Mouse (Mus musculus): Measurements from ENCODE around the gene Smg5.
A peak's percentile ranks its signal among the peaks of the same experiment; 100 is the strongest.
"Not testable (repeated sequence)": the region's sequence is repeated elsewhere in the genome, so short reads cannot be mapped to it uniquely, and the experiment has no call there.

The Smg5 gene

DNA sequence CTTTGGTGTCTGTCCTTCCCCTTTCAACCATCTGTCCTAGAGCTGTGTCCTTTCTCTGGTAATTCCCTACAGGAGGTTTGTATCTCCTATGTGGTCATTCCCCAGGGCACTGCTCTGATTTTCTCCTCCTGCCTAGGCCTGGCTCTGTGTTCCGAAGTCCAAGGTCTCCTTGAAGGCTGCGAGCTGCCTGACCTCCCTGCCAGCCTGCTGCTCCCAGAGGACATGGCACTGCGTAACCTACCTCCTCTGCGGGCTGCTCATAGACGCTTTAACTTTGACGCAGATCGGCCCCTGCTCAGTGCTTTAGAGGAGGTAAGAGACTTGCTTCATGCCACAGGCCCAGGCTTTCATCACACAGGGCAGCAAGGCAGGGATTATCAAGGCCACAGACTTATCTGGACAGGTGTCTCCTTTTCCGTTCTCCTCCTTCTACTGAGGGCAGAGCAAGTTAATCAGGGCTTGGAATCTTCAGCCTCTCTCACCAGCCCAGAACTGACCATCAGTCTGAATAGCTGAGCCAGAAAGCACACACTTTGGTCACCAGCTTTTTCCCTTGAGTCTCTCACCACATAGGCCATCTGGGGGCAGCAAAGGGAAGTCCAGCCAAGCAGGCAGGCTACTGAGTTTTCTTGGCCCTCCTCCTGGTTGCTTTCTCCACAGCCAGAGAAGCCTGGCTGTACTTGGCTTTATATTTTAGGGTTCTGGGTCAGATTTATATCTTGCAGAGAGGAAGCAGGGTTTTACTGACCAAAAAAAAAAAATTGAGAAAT lies 18.5 kb downstream of the Smg5 start:
- no peak for DNase-seq (ENCODE audit: low spot score)

DNA sequence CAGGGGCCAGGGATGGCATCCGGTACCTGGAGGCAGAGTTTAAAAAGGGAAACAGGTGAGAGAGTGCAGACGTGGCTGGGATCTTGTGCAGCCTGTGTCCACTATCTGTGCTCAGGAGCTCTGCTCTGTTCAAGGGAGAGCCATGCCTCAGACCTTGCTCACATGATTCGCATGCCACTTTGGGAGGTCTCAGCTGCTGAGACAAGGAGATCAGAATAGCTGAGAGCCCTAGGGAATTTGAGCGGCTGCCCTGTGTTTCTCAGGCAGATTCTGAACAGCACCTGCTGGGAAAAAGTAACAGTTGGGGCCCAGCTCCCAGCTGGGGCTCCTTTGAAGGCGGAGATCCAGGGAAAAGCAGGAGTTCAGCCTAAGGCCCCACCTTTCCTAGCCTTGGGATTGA lies 23.5 kb downstream of the Smg5 start:
- DNase-seq (ENCODE audit: low spot score) = no peak

DNA sequence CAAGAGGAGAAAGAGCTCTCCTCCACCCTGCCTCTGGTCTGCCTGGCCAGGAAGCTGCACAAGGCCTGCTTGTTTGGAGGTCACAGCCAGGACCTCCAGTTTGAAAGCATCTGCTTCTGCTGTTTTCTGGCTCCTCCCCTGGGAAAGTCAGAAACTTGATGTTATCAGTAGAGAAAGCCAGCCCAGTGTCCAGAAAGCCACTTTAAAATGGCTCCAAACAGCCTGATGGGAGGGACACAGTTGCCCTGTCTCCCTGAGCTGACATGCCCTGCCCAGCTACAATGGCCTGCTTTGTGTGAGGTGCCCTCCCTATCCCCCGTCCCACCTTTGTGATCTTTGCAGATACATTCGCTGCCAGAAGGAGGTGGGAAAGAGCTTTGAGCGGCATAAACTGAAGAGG lies 23.9 kb downstream of the Smg5 start:
- no peak for DNase-seq (ENCODE audit: low spot score)

DNA sequence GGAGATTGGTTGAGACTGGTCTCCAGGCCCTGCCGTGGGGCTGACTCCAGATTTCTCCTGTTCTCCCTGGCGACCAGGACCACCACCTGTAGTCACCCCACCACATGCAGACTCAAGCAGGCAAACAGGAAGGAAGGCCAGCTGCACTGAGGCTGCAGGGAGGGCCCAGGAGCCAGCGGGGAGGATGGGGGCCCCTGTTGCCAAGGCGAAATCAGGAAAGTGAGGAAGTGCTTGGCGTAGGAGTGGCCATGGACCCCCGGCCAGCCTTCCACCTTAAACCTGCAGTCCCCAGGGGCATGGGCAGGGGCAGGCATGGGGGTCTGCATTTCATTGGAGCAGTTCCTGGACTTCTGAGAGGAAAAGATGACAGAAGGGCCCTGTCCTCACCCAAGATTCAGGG lies 25.0 kb downstream of the Smg5 start:
- no peak for DNase-seq (ENCODE audit: low spot score)

DNA sequence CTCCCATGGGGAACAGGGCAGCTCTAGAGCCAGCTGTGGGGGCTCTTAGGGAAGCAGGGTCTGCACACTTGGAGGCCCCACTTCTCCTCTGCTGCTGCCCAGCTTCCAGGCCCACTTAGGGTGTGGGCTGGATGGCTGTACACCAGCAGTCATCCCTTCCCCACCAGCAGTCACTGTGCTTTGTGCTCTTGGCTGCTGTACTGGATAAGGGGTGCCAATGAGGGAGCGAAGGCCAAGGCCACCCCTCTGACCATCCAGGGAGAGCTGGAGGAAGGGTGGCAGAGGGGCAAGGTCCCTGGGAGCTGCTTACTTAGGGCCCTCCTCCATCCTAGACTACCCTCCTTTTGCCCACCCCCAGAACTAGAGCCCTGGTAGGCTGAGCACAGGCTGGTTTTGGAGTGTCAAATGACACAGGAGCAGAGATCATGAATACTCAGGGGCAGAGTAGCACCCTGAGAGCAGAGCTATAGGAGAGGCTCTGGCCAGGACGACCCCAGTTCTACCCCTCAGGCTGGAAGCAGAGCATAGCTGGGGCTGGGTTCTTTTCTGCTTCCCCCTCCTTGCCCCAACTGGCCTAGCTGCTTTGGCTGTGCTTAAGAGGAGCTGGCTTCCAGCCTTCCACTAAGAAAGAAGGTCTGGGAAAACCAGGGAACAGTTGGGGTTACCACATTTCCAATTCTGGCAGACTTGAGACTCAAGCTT lies 25.7 kb downstream of the Smg5 start:
- DNase-seq (ENCODE audit: low spot score) = no peak

DNA sequence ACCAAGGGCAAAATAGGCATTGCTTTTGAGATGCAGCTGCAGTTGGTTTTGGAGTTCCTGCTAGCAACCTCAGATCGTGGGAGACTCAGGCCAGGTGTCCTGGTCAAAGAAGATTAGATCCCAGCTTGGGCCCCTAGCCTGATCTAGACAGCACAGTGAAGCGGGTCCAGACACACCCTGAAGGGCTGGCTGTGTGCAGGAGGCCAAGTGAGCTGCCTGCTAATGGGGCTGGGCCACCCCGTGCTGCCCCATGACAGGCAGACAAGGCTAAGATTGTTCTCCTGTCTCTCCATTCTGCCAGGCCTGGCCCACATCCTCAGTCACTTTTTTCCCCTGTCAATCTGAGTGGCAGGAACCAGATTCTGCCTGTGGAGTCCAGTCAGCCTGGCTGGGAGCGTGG lies 27.6 kb downstream of the Smg5 start:
- DNase-seq (ENCODE audit: low spot score) = no peak

DNA sequence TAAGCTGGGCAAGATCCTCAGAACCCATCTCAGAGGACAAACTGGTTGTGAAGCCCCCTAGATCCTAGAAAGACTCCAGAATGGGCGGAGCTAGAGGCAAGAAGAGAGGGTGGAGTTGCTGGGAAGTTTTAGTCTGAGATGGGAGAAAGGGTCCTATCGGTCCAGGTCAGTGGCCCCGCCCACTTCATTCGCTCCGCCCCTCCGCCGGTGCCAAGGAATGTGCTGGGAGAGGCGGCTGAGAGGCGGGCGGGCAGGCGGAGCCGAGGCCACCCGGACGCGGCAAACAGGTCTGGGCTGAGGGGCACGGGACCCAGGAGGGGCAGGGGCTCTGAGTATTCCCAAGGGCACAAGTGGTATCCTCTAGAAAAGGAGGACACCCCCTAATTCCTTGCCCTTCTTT lies 28.3 kb downstream of the Smg5 start, which contains the start of gene Paqr6:
Gene Paqr6 (plus strand): TSS at position 248 of the 400 bp plus-strand sequence.
- DNase-seq (ENCODE audit: low spot score) = peak; percentile 94

DNA sequence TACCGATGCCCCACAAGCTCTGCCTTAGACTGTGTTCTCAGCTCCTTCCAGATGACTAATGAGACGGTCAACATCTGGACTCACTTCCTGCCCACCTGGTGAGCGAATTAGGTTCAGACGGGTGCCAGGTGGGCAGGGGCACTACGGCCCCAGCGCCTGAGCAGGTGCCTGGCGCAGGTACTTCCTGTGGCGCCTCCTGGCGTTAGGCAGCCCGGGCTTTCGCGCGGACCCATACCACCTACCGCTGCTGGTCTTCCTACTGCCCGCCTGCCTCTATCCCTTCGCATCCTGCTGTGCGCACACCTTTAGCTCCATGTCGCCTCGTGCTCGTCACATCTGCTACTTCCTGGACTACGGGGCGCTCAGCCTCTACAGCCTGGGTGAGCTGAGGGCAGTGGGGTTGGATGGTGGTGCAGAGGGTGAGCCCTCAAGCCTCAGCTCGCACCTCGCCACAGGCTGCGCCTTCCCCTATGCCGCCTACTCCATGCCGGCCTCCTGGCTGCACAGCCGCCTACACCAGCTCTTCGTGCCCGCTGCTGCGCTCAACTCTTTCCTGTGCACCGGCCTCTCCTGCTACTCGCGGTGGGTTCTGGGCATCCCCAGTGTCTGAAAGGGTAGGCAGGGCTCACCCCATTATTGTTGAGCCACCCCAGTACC lies 29.8 kb downstream of the Smg5 start:
- no peak for DNase-seq (ENCODE audit: low spot score)

DNA sequence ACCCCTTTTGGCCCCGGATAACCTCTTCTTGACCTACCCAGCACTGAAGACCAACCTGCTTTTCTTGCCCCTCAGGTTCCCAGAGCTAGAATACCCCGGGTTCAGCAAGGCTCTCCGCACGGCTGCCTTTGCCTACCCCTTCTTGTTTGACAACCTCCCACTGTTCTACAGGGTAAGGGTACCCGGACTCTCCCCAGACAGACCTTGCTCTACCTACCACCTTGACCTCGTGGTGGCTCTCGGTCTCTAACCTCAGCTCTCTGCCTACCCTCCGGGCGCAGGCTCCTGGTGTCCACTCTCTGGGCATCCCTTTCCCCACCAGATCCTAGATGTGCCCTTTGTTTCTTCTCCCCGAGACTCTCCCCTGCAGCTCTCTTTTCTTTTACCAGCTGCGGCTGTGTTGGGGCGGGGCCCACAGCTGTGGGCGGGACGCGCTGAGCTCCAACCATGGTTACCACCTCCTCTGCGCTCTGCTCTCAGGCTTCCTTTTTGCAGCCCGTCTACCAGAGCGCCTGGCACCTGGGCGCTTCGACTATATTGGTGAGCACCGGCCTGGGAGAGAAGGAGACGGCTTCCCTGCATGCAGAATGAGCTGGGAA lies 30.9 kb downstream of the Smg5 start:
- DNase-seq (ENCODE audit: low spot score) = peak; percentile 62

DNA sequence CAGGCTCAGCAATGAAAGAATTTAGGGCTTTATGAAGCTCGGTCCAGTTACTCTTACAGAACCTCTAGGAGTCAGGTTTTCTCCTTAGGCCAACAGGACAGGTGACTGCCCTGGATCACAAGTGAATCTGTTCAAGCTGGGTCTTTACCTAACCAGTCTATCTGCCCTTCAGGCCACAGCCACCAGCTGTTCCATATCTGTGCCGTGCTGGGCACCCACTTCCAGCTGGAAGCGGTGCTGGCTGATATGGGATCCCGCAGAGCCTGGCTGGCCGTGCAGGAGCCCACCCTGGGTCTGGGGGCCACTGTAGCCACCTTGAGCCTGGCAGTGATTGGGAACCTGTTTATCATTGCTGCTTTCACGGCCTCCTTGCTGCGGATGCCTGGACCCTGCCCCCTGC lies 31.5 kb downstream of the Smg5 start:
- not testable (repeated sequence) for DNase-seq (ENCODE audit: low spot score)

DNA sequence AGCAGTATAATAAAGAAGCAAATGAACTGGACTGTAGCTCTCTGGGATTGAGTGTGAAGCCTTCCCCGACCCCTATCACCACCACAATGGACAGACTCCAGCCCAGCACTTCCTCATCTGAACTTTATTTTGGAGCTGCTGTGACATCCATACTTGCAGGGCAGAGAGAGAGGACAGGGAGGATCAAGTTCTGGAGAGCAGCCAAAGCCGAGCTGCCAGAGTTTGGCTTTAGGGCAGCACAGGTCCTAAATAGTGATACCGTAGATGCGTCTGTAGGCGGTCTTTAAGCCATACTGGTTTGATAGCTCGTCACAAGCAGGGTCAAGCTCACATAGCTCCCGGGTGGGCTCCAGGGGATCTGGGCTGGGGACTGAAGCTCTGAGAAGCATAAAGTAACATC lies 32.5 kb downstream of the Smg5 start:
- peak; percentile 43 for DNase-seq (ENCODE audit: low spot score)

DNA sequence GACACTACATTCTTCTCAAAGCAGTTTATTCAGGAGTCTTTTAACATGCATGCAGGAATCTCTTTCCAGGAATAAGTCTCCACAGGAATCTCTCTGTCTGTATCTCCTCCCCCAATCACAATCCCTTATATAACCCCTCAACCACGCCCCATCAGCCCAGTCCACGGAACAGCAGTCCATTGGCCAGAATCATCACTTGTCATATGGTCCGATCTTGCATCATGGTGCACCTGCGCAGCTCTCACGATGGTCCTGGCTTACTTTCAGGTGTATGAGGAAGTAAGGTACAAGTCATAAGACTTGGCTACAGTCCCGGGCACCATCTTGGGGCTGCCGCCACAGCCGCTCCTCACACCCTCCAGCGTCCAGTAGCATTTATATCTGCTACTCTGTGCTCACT lies 36.6 kb downstream of the Smg5 start, which contains the start of gene Bglap3:
Gene Bglap3 (minus strand): TSS at position 101 of the 400 bp plus-strand sequence.
- DNase-seq (ENCODE audit: low spot score) = not testable (repeated sequence)

DNA sequence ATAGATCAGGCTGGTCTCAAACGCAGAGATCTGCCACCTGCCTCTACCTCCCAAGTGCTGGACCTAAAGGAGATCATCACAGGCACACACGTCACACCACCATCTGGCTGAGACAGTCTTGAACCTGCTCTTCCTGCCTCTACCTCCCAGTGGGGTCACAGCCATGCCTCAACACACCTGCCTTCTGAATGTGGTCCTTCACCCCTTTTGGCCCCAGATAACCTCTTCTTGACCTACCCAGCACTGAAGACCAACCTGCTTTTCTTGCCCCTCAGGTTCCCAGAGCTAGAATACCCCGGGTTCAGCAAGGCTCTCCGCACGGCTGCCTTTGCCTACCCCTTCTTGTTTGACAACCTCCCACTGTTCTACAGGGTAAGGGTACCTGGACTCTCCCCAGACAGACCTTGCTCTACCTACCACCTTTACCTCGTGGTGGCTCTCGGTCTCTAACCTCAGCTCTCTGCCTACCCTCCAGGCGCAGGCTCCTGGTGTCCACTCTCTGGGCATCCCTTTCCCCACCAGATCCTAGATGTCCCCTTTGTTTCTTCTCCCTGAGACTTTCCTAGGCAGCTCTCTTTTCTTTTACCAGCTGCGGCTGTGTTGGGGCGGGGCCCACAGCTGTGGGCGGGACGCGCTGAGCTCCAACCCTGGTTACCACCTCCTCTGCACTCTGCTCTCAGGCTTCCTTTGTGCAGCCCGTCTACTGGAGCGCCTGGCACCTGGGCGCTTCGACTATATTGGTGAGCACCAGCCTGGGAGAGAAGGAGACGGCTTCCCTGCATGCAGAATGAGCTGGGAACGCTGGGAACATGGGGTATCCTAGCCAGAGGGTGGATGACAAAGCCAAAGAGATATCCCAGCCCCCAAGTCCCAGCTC lies 39.9 kb downstream of the Smg5 start:
- DNase-seq (ENCODE audit: low spot score) = peak; percentile 42

DNA sequence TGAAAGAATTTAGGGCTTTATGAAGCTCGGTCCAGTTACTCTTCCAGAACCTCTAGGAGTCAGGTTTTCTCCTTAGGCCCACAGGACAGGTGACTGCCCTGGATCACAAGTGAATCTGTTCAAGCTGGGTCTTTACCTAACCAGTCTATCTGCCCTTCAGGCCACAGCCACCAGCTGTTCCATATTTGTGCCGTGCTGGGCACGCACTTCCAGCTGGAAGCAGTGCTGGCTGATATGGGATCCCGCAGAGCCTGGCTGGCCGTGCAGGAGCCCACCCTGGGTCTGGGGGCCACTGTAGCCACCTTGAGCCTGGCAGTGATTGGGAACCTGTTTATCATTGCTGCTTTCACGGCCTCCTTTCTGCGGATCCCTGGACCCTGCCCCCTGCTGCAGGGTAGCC lies 40.6 kb downstream of the Smg5 start:
- not testable (repeated sequence) for DNase-seq (ENCODE audit: low spot score)

DNA sequence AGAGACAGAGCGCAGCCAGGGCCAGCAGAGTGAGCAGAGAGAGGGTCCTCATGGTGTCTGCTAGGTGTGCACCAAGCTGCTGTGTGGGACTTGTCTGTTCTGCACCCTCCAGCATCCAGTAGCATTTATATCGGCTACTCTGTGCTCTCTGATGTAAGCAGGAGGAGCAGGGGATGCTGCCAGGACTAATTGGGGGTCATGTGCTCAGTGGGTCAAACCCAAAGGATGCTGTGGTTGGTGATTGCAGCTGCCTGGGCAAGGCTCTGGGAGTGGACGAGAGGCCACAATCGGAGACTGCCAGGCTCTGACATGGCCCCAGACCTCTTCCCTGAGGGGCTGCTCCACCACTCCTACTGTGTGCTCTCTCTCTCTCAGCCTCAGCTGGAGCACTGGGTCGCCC lies 42.5 kb downstream of the Smg5 start, which contains the start of gene Bglap2:
Gene Bglap2 (minus strand): TSS at position 101 of the 400 bp plus-strand sequence.
- DNase-seq (ENCODE audit: low spot score) = not testable (repeated sequence)

DNA sequence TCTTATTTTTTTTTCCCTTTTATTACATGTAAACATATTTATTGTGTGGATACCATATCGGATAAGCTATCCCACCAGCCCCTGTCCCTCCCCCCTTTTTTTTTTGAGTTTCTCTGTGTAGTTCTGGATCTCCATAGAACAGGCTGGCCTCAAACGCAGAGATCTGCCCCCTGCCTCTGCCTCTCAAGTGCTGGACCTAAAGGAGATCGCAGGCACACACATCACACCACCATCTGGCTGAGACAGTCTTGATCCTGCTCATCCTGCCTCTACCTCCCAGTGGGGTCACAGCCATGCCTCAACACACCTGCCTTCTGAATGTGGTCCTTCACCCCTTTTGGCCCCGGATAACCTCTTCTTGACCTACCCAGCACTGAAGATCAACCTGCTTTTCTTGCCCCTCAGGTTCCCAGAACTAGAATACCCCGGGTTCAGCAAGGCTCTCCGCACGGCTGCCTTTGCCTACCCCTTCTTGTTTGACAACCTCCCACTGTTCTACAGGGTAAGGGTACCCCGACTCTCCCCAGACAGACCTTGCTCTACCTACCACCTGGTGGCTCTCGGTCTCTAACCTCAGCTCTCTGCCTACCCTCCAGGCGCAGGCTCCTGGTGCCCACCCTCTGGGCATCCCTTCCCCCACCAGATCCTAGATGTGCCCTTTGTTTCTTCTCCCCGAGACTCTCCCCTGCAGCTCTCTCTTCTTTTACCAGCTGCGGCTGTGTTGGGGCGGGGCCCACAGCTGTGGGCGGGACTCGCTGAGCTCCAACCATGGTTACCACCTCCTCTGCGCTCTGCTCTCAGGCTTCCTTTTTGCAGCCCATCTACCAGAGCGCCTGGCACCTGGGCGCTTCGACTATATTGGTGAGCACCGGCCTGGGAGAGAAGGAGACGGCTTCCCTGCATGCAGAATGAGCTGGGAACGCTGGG lies 45.6 kb downstream of the Smg5 start:
- DNase-seq (ENCODE audit: low spot score) = not testable (repeated sequence)

DNA sequence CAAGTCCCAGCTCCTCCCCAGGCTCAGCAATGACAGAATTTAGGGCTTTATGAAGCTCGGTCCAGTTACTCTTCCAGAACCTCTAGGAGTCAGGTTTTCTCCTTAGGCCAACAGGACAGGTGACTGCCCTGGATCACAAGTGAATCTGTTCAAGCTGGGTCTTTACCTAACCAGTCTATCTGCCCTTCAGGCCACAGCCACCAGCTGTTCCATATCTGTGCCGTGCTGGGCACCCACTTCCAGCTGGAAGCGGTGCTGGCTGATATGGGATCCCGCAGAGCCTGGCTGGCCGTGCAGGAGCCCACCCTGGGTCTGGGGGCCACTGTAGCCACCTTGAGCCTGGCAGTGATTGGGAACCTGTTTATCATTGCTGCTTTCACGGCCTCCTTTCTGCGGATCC lies 46.3 kb downstream of the Smg5 start:
- DNase-seq (ENCODE audit: low spot score) = not testable (repeated sequence)

DNA sequence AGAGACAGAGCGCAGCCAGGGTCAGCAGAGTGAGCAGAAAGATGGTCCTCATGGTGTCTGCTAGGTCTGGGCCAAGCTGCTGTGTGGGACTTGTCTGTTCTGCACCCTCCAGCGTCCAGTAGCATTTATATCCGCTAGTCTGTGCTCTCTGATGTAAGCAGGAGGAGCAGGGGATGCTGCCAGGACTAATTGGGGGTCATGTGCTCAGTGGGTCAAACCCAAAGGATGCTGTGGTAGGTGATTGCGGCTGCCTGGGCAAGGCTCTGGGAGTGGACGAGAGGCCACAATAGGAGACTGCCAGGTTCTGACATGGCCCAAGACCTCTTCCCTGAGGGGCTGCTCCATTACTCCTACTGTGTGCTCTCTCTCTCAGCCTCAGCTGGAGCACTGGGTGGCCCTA lies 48.3 kb downstream of the Smg5 start, which contains the start of gene Bglap:
Gene Bglap (minus strand): TSS at position 101 of the 400 bp plus-strand sequence.
- DNase-seq (ENCODE audit: low spot score) = no peak

DNA sequence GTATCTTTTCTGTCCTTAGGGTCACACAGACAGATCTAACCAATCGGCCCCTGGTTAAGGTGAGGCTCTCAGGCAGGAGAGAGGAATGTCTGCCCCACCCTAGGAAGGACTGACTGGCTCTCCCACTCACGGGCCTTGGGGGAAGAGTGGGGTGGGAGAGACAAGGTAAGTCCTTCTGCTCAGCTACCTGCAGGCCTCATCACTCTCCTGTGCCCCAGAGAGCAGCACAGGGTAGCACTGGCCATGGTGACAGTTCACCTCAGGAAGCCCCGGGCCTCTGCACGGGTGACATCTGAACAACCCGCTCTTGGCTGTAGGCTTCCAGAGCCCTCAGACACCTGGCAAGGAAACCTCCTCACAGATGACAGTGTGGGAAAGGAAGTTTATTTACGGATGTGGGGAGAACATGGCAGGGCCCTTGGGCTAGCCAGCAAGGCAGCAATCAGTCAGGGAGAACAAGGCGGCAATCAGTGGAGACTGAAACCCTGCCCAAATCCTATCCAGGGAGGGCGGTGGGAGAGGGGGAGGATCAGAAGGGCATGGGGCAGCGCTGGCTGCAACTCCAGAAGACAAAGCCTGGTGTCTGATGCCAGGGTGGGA lies 57.8 kb downstream of the Smg5 start:
- no peak for DNase-seq (ENCODE audit: low spot score)

DNA sequence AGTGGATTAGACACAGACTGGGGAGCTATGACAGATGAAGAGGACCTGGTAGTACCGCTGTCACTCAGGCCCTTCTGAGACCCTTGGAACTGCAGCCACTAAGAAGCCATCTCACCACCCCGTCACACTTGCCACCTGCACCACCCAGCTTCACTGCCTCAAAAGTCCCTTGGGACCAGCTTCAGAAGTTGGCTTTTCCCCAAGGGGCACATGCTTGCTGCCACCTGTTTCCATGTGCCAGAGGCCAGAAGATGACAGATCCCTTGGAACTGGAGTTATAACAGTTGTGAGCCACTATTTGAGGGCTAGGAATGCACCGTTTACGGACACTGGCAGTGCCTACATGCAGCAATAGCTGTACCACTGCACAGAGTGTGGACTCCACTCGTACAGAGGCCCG lies 59.2 kb downstream of the Smg5 start:
- no peak for DNase-seq (ENCODE audit: low spot score)
